Mouse (Mus musculus) embryonic fibroblast, embryonic 13.5 days (primary cell): ENCODE data around the gene Pet100.

Experiments used
- CTCF ChIP-seq: IDR thresholded peaks from 2 replicates; pipeline ENCODE4 v1.5.1; 2011; ENCODE audit warnings: mild to moderate bottlenecking, control low read depth, low read length, moderate library complexity, borderline replicate concordance; ENCODE audit not compliant: insufficient read depth
- POLR2A ChIP-seq: IDR thresholded peaks from 2 replicates; pipeline ENCODE4 v1.6.1; 2011; ENCODE audit warnings: low read depth, mild to moderate bottlenecking, control low read depth, low read length, moderate library complexity

GRCm38 (mm10) chr8:3606593-3606992, 14.8 kb upstream of the Pet100 start:
- TF ChIP-seq CTCF (no peak), POLR2A (no peak)
